Mouse (Mus musculus): Measurements from ENCODE around the gene Mfsd9.
A peak's percentile ranks its signal among the peaks of the same experiment; 100 is the strongest.
"Not testable (repeated sequence)": the region's sequence is repeated elsewhere in the genome, so short reads cannot be mapped to it uniquely, and the experiment has no call there.

The Mfsd9 gene

GRCm38 (mm10) chr1:40783450-40783849 lies 7.0 kb downstream of the Mfsd9 start:
- DNase-seq (ENCODE audit: low spot score in 2 of 2), result no peak

DNA sequence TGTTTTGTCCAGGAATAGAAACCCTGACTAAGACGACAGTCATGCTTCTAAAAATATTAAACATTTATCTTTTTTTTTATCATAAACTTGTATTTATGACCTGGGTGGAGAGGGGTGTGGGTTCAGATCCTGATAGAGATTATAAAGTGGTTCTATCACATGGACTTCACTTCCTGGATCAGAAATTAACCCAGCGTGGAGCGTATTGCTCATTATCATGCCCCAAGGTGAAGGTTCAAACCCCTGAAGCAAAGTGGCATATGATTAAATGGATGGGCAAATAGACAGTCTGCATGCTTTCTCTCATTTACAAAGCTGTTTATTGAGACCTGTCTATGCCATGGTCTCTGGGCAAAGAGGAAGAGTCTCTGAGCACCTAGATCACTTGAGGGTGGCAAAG lies 13.7 kb downstream of the Mfsd9 start:
- no peak for DNase-seq (ENCODE audit: low spot score in 2 of 2)

DNA sequence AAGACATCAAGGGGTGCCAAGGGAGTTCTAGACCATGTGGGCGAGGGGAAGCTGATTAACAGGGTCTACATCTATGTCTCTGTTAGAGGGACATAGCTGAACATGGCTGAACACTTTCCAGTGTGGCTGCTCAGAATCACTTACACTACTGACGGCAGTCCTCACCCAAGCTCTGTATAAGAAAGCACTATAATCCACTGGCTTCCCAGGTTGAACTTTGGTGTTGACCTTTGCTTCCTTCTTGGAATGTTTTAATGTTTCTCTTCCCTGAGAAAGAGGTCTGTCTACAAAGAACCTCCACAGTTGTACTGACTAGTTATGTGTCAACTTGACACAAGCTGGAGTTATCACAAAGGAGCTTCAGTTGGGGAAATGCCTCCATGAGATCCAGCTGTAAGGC lies 14.4 kb downstream of the Mfsd9 start:
- no peak for DNase-seq (ENCODE audit: low spot score in 2 of 2)

GRCm38 (mm10) chr1:40774040-40774439 lies 16.4 kb downstream of the Mfsd9 start:
- no peak for DNase-seq (ENCODE audit: low spot score in 2 of 2)

GRCm38 (mm10) chr1:40773234-40773633 lies 17.3 kb downstream of the Mfsd9 start:
- DNase-seq (ENCODE audit: low spot score in 2 of 2), result no peak

GRCm38 (mm10) chr1:40771196-40771970 lies 19.1 kb downstream of the Mfsd9 start:
- no peak for DNase-seq (ENCODE audit: low spot score in 2 of 2)

- DNase-seq (ENCODE audit: low spot score in 2 of 2), result no peak
These were observed 21.1 kb downstream of the Mfsd9 start for GRCm38 (mm10) chr1:40769331-40769894.

GRCm38 (mm10) chr1:40768606-40769005 lies 21.9 kb downstream of the Mfsd9 start:
- DNase-seq (ENCODE audit: low spot score in 2 of 2), result peak in 1 of 2 experiments; percentile 16

GRCm38 (mm10) chr1:40767588-40767987 lies 22.9 kb downstream of the Mfsd9 start:
- DNase-seq (ENCODE audit: low spot score in 2 of 2), result no peak

GRCm38 (mm10) chr1:40765521-40765920 lies 25.0 kb downstream of the Mfsd9 start:
- DNase-seq (ENCODE audit: low spot score in 2 of 2), result no peak

GRCm38 (mm10) chr1:40764701-40765275 lies 25.7 kb downstream of the Mfsd9 start:
- DNase-seq (ENCODE audit: low spot score in 2 of 2), result no peak

DNA sequence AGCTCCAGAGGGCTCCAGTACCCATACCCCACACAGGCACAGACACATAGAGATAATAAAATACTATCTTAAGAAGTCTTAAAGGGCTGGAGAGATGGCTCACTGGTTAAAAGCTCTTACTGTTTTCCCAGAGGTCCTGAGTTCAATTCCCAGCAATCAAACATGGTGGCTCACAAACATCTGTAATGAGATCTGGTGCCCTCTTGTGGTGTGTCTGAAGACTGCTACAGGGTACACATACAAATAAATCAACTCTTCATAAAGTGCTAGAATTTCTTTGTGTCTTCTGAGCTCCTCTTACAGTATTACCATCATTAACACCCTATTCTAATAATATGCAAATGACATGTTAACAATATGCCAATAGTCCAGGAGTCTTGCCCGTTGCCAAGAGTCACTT lies 26.4 kb downstream of the Mfsd9 start:
- no peak for DNase-seq (ENCODE audit: low spot score in 2 of 2)

DNA sequence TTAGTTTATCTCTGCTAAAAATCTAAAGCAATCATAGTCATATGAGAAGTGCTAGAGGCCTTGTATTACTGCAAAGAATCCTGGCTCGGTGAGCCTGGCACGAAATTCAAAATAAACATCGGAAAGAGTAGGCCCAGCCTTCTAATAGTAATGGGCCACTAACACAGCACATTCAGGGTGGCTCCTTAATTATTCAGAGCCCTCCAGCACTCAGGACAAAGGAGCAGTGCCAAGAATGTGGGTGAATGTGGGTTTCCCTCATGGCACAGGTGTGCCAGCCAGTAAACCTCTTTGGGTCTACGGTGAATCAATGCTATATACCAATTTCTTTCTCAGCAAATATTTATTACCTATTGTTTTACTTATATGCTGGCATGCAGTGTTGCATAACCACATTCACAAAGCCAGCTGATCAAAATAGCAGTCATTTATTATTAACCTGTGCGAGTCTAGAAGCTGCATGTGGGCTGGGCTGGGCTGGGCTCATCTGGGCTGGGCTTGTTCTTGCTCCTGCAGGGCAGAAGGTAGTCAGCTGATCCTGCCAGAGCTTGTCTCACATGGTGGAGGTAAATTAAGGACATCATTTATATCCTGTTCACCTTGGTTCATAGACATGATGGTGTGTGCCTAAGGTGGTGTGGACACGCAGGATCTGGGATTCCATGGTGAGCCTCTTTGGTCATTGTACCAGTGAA lies 30.6 kb downstream of the Mfsd9 start:
- DNase-seq (ENCODE audit: low spot score in 2 of 2), result no peak

DNA sequence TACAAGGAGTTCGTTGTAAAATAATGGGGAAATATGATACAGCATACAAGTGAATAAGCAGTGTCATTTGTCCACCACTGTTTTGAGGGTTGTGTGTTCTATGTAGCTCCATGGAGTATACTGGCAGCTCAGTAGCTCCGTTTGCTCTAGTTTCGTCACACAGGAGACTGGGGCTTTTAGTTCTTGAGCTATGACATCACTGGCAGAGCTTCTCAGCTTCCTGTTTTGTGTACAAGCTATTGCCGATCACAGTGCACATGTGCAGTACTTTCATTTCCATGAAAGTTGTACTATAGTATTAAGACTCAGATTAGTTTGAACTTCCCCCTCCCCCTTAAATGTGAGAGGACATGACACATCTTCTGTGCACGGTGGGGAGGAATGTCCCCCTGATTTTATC lies 44.4 kb downstream of the Mfsd9 start:
- DNase-seq (ENCODE audit: low spot score in 2 of 2), result no peak

GRCm38 (mm10) chr1:40740739-40741138 lies 49.7 kb downstream of the Mfsd9 start:
- DNase-seq (ENCODE audit: low spot score in 2 of 2), result no peak

- DNase-seq (ENCODE audit: low spot score in 2 of 2), result not testable (repeated sequence)
These were observed 52.2 kb downstream of the Mfsd9 start for GRCm38 (mm10) chr1:40738246-40738645.

- no peak for DNase-seq (ENCODE audit: low spot score in 2 of 2)
These were observed 52.8 kb downstream of the Mfsd9 start for GRCm38 (mm10) chr1:40737671-40738070.

- DNase-seq (ENCODE audit: low spot score in 2 of 2), result no peak
These were observed 61.9 kb downstream of the Mfsd9 start for GRCm38 (mm10) chr1:40728636-40729035.

GRCm38 (mm10) chr1:40727404-40727803 lies 63.1 kb downstream of the Mfsd9 start:
- DNase-seq (ENCODE audit: low spot score in 2 of 2), result no peak

GRCm38 (mm10) chr1:40726051-40726450 lies 64.4 kb downstream of the Mfsd9 start:
- no peak for DNase-seq (ENCODE audit: low spot score in 2 of 2)

All from spleen, postnatal 14 days (tissue).